Mouse (Mus musculus) limb, embryonic 15.5 days (tissue): ENCODE measurements around the gene Nmur1. TPM values are rescaled to one million over a fixed set of nuclear protein-coding genes. Genes with fewer than 3 reads are reported as not detected.
"Not testable (repeated sequence)": the region's sequence is repeated elsewhere in the genome, so short reads cannot be mapped to it uniquely, and the experiment has no call there.

Experiments
- ATAC-seq: fragments of 200-750 bp; cut with Nextera tagmentation; 2 replicates; pipeline ENCODE4 v1.8.0; 2017; ENCODE audit warnings: low read depth, moderate TSS enrichment; ENCODE audit not compliant: insufficient number of reproducible peaks, low FRiP score, low TSS enrichment
- H3K27ac ChIP-seq: fragments of 300-500 bp; sonication (generic); 2 replicates; pipeline ENCODE4 v1.5.1; 2015; ENCODE audit warnings: moderate library complexity, mild to moderate bottlenecking, inconsistent platforms
- H3K27me3 ChIP-seq: fragments of 300-500 bp; sonication (generic); 2 replicates; pipeline ENCODE4 v1.6.1; 2015; ENCODE audit warnings: inconsistent platforms
- H3K36me3 ChIP-seq: fragments of 300-500 bp; sonication (generic); 2 replicates; pipeline ENCODE4 v1.6.1; 2015; ENCODE audit warnings: inconsistent platforms
- H3K4me1 ChIP-seq: fragments of 300-500 bp; sonication (generic); 2 replicates; pipeline ENCODE4 v1.6.1; 2015; ENCODE audit warnings: inconsistent platforms
- H3K4me2 ChIP-seq: fragments of 300-500 bp; sonication (generic); 2 replicates; pipeline ENCODE4 v1.6.1; 2015; ENCODE audit warnings: mild to moderate bottlenecking, inconsistent platforms
- H3K4me3 ChIP-seq: fragments of 300-500 bp; sonication (generic); 2 replicates; pipeline ENCODE4 v1.5.1; 2015; ENCODE audit warnings: mild to moderate bottlenecking, inconsistent platforms
- H3K9ac ChIP-seq: fragments of 300-500 bp; sonication (generic); 2 replicates; pipeline ENCODE4 v1.6.1; 2015; ENCODE audit warnings: inconsistent platforms
- H3K9me3 ChIP-seq: fragments of 300-500 bp; sonication (generic); 2 replicates; pipeline ENCODE4 v1.6.1; 2016; ENCODE audit warnings: inconsistent platforms
- WGBS: fragments of 180-500 bp; shearing (Covaris S2); methylation state at CpG from one replicate; pipeline ENCODE4 v1.1.7; 2015; 5-methylcytosine and 5-hydroxymethylcytosine counted together
- polyA plus RNA-seq: library from polyadenylated mRNA; unstranded; fragments of >200 nt; fragmentation: Nextera tagmentation; extraction: Ambion mirVana; gene quantifications from 2 replicates; pipeline ENCODE4 v1.2.1, GENCODE M21; 2015

Gene Nmur1
- polyA plus RNA-seq, 1 experiment from 2014 or later = not detected

- no peak overlapping the region for H3K4me2 ChIP-seq
- no peaks in the 10 kb centered on the region for H3K4me1 ChIP-seq
- H3K27me3 ChIP-seq = no peaks in the 10 kb centered on the region
- peaks cover 80% of the 10 kb centered on the region for H3K36me3 ChIP-seq
- H3K4me3 ChIP-seq = no peak overlapping the region
- WGBS = 90% methylated on average over 3 of the region's 3 CpGs
- H3K9me3 ChIP-seq = no peaks in the 10 kb centered on the region
- ATAC-seq = no peak
- H3K27ac ChIP-seq = no peak overlapping the region
- H3K9ac ChIP-seq = no peak overlapping the region
These were observed 76.8 kb downstream of the Nmur1 start for GRCm38 (mm10) chr1:86349201-86349600.

- H3K27ac ChIP-seq = no peak overlapping the region
- no peaks in the 10 kb centered on the region for H3K9me3 ChIP-seq
- H3K4me3 ChIP-seq = no peak overlapping the region
- WGBS = 75% methylated on average over 4 of the region's 4 CpGs
- no peaks in the 10 kb centered on the region for H3K4me1 ChIP-seq
- H3K36me3 ChIP-seq = peaks cover 76% of the 10 kb centered on the region
- H3K27me3 ChIP-seq = no peaks in the 10 kb centered on the region
- no peak overlapping the region for H3K9ac ChIP-seq
- no peak overlapping the region for H3K4me2 ChIP-seq
- no peak for ATAC-seq
These were observed 77.2 kb downstream of the Nmur1 start for GRCm38 (mm10) chr1:86348801-86349200.

GRCm38 (mm10) chr1:86348083-86348482 lies 77.9 kb downstream of the Nmur1 start:
- H3K4me3 ChIP-seq = no peak overlapping the region
- H3K9ac ChIP-seq = no peak overlapping the region
- H3K27ac ChIP-seq = no peak overlapping the region
- H3K27me3 ChIP-seq = no peaks in the 10 kb centered on the region
- ATAC-seq = no peak
- WGBS = 57% methylated on average over 1 of the region's 1 CpGs
- no peaks in the 10 kb centered on the region for H3K4me1 ChIP-seq
- peaks cover 69% of the 10 kb centered on the region for H3K36me3 ChIP-seq
- H3K9me3 ChIP-seq = no peaks in the 10 kb centered on the region
- no peak overlapping the region for H3K4me2 ChIP-seq

- Histone ChIP-seq H3K4me2 (no peak overlapping the region), H3K27ac (no peak overlapping the region), H3K9ac (no peak overlapping the region), H3K4me1 (no peaks in the 10 kb centered on the region), H3K27me3 (no peaks in the 10 kb centered on the region), H3K9me3 (no peaks in the 10 kb centered on the region), H3K4me3 (no peak overlapping the region), H3K36me3 (peaks cover 67% of the 10 kb centered on the region)
- WGBS = 31% methylated on average over 1 of the region's 1 CpGs
- no peak for ATAC-seq
These were observed 78.3 kb downstream of the Nmur1 start for GRCm38 (mm10) chr1:86347716-86348045.

GRCm38 (mm10) chr1:86346851-86347715 lies 78.9 kb downstream of the Nmur1 start:
- peaks cover 62% of the 10 kb centered on the region for H3K36me3 ChIP-seq
- H3K9ac ChIP-seq = no peak overlapping the region
- H3K4me3 ChIP-seq = no peak overlapping the region
- H3K4me1 ChIP-seq = no peaks in the 10 kb centered on the region
- no peaks in the 10 kb centered on the region for H3K9me3 ChIP-seq
- H3K27me3 ChIP-seq = no peaks in the 10 kb centered on the region
- 86% methylated on average over 3 of the region's 3 CpGs for WGBS
- ATAC-seq = no peak
- H3K27ac ChIP-seq = no peak overlapping the region
- no peak overlapping the region for H3K4me2 ChIP-seq

- 90% methylated on average over 4 of the region's 4 CpGs for WGBS
- H3K9me3 ChIP-seq = no peaks in the 10 kb centered on the region
- no peak overlapping the region for H3K27ac ChIP-seq
- H3K4me2 ChIP-seq = no peak overlapping the region
- ATAC-seq = no peak
- no peaks in the 10 kb centered on the region for H3K4me1 ChIP-seq
- peaks cover 50% of the 10 kb centered on the region for H3K36me3 ChIP-seq
- no peak overlapping the region for H3K9ac ChIP-seq
- no peaks in the 10 kb centered on the region for H3K27me3 ChIP-seq
- H3K4me3 ChIP-seq = no peak overlapping the region
These were observed 80.1 kb downstream of the Nmur1 start for GRCm38 (mm10) chr1:86345956-86346355.

- peaks cover 41% of the 10 kb centered on the region for H3K36me3 ChIP-seq
- WGBS = 92% methylated on average over 4 of the region's 4 CpGs
- H3K27me3 ChIP-seq = no peaks in the 10 kb centered on the region
- ATAC-seq = no peak
- H3K9ac ChIP-seq = no peak overlapping the region
- no peak overlapping the region for H3K4me3 ChIP-seq
- no peaks in the 10 kb centered on the region for H3K9me3 ChIP-seq
- H3K4me1 ChIP-seq = no peaks in the 10 kb centered on the region
- no peak overlapping the region for H3K27ac ChIP-seq
- no peak overlapping the region for H3K4me2 ChIP-seq
These were observed 81.0 kb downstream of the Nmur1 start for GRCm38 (mm10) chr1:86345069-86345468.

GRCm38 (mm10) chr1:86343969-86344861 lies 81.8 kb downstream of the Nmur1 start:
- Histone ChIP-seq H3K4me2 (no peak overlapping the region), H3K4me3 (no peak overlapping the region), H3K9ac (no peak overlapping the region), H3K4me1 (no peaks in the 10 kb centered on the region), H3K27me3 (no peaks in the 10 kb centered on the region), H3K9me3 (no peaks in the 10 kb centered on the region), H3K36me3 (peaks cover 33% of the 10 kb centered on the region), H3K27ac (no peak overlapping the region)
- 65% methylated on average over 4 of the region's 4 CpGs for WGBS
- no peak for ATAC-seq

GRCm38 (mm10) chr1:86343087-86343645 lies 82.9 kb downstream of the Nmur1 start:
- Histone ChIP-seq H3K9ac (no peak overlapping the region), H3K36me3 (peaks cover 22% of the 10 kb centered on the region), H3K4me2 (no peak overlapping the region), H3K27me3 (no peaks in the 10 kb centered on the region), H3K9me3 (no peaks in the 10 kb centered on the region), H3K4me1 (no peaks in the 10 kb centered on the region), H3K4me3 (no peak overlapping the region), H3K27ac (no peak overlapping the region)
- ATAC-seq = no peak
- WGBS = 87% methylated on average over 1 of the region's 1 CpGs

GRCm38 (mm10) chr1:86342371-86342770 lies 83.7 kb downstream of the Nmur1 start:
- WGBS = 90% methylated on average over 2 of the region's 2 CpGs

GRCm38 (mm10) chr1:86341096-86341495 lies 84.9 kb downstream of the Nmur1 start:
- H3K27ac ChIP-seq, H3K4me1 ChIP-seq, H3K9ac ChIP-seq, H3K4me3 ChIP-seq, H3K27me3 ChIP-seq, H3K36me3 ChIP-seq, H3K9me3 ChIP-seq, H3K4me2 ChIP-seq, ATAC-seq: not testable (repeated sequence)
- 96% methylated on average over 2 of the region's 2 CpGs for WGBS

More at GRCm38 (mm10) chr1:86342371-86342770, 83.7 kb downstream of the Nmur1 start:
- no peak overlapping the region for H3K4me2 ChIP-seq
- no peaks in the 10 kb centered on the region for H3K27me3 ChIP-seq
- H3K9ac ChIP-seq = no peak overlapping the region
- no peaks in the 10 kb centered on the region for H3K4me1 ChIP-seq
- peaks cover 15% of the 10 kb centered on the region; the same call in 1 of the 2 replicates for H3K36me3 ChIP-seq
- no peaks in the 10 kb centered on the region for H3K9me3 ChIP-seq
- no peak overlapping the region for H3K4me3 ChIP-seq
- no peak for ATAC-seq
- no peak overlapping the region for H3K27ac ChIP-seq
